Mouse (Mus musculus): Measurements from ENCODE around the gene Catsperz.

- TF ChIP-seq CTCF (IDR thresholded peaks at IDR 0.05; ENCODE audit: borderline replicate concordance, control insufficient read depth, extremely low read depth, insufficient read depth, low read length, poor library complexity) (no peak), POLR2A (IDR thresholded peaks at IDR 0.05; ENCODE audit: control insufficient read depth, extremely low read depth, insufficient read depth, low read length, poor library complexity) (no peak)
These were observed 12.1 kb downstream of the Catsperz start for GRCm38 (mm10) chr19:6913036-6913435.
